Mouse (Mus musculus) cerebellum, postnatal 25 days (tissue): ENCODE data around the gene Snupn.

Experiments used
- DNase-seq, 2 experiments: peaks; one replicate each; pipeline ENCODE4 v3.0.0; 2021; ENCODE audit warnings: mixed read lengths in 2 of 2

The Snupn gene

DNA sequence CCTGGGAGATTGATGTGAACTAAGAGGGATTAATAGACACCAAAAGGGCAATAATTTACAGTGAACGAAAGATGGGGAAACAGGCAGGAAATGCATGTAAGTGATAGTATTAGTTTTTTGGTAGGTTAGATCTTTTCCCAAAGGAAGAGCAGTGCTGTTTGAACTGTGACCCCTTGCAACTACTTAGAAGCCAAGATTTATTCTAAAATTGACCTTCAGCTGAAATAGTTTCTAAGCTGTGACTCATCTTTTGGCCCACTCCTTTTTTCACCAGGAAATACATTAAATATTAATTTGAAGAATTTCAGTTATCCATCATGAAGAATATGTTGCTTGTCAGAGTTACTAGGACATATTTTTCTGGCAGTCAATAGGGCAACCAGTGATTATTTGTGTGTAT lies 63.1 kb downstream of the Snupn start:
- DNase-seq, result no peak

DNA sequence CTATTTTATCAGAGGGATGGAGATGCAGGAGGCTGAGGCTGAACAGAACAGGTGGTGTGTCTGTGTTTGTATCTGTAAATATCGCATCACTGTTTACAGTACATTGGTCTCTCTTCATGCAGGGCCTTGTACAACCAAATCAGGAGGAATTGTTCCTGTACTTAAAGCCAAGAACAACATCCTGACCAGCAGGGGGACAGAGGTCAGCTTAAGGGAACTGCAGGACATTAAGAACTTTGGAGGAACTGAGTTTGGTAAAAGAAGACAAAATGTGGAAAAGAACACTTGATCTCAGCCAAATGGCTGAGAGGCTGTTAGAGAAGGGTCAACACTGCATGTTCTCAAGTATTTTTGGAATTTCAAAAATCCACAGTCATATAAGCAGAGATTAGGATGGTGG lies 64.1 kb downstream of the Snupn start:
- DNase-seq, result no peak

- DNase-seq, result no peak
These were observed 67.0 kb downstream of the Snupn start for GRCm38 (mm10) chr9:57017631-57018030.

DNA sequence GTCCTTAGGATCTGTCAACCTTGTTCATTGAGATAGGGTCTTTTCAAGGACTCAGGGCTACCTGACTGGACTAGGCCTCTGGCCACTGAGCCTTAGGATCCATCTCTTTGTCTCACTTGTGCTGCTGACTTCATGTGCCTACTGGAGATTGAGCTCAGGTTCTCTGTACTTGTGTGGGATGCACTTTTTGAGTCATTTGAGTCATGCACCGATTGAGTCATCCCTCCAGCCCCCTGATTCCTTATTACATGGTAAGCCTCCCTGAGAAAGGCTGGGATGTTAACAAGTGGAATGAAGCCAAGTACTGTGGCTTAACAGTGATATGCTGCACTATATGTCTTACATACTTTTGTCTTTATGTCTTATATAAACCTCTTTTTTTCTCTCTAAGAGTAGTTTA lies 81.1 kb downstream of the Snupn start:
- no peak for DNase-seq
